Mouse (Mus musculus): Measurements from ENCODE around the gene Mapk12. TPM values are rescaled to one million over a fixed set of nuclear protein-coding genes. Genes with fewer than 3 reads are reported as not detected.
A peak's percentile ranks its signal among the peaks of the same experiment; 100 is the strongest.

Mapk12 gene
- polyA plus RNA-seq, 1 experiment from 2014 or later: 26.9 TPM

DNA sequence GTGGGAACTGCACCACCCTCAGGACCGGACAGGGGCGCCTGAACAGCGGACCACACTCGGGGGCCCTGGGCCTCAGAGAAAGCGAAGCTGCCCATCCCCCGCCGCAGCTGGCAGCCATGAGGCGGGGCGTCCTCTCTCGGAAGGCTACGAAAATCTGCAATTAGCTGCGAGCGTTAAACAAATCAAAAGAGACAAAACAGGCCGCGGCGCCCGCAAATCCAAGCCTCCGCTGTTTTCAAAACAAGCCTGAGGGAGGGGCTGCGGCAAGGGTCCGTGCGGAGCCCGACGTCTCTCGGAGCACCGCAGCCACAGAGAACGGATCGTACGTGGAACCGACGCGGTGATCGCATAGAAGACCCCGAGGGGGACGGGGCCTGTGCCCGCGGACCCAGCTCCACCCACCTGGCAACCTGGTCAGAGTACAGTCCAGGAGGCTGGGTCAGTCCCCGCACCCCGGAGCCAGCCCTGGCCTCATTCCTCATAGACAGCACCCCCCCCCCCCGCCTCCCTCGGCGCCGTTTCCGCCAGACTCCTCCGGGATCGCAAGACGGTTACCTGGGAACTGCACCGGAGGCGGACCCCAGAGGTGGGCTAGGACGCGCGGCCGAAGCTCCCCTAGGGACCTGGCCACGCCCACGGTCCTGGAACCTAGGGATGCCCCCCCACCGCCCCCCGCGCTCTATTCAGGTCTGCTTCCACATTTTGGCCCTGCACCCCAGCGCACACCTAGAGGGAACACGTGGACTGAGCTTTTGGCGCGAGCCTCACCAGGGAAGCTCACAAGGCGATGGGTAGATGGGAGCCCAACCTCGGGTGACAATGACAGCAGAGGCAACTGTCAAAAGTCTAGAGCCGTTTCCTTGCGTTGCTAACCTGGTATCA lies 32.8 kb upstream of the Mapk12 start:
- WGBS: under 1% methylated on average over 65 of the region's 65 CpGs
- no peaks in the 10 kb centered on the region for H3K27me3 ChIP-seq (ENCODE audit: control insufficient read depth, insufficient read depth, low read length)
- peak overlapping the region; percentile 59 for H3K9ac ChIP-seq (ENCODE audit: low read length)
- peak overlapping the region; percentile 99 for H3K4me2 ChIP-seq (ENCODE audit: low read depth, low read length, severe bottlenecking)
- peak overlapping the region; percentile 79 for H3K27ac ChIP-seq (ENCODE audit: low read depth, low read length)
- H3K4me3 ChIP-seq (ENCODE audit: low read depth, low read length): peak overlapping the region; percentile 49
- peak; percentile 66 for ATAC-seq (replicated peaks; ENCODE audit: low FRiP score)
- peaks cover 54% of the 10 kb centered on the region for H3K4me1 ChIP-seq (replicated peaks; ENCODE audit: control insufficient read depth, insufficient read depth, low read length)
- H3K36me3 ChIP-seq (ENCODE audit: control insufficient read depth, insufficient read depth, low read length): no peaks in the 10 kb centered on the region; the same call in 1 of the 2 replicates
- peak; percentile 82 for DNase-seq (ENCODE audit: low spot score)
- no peaks in the 10 kb centered on the region for H3K9me3 ChIP-seq (ENCODE audit: control insufficient read depth, low read length)

DNA sequence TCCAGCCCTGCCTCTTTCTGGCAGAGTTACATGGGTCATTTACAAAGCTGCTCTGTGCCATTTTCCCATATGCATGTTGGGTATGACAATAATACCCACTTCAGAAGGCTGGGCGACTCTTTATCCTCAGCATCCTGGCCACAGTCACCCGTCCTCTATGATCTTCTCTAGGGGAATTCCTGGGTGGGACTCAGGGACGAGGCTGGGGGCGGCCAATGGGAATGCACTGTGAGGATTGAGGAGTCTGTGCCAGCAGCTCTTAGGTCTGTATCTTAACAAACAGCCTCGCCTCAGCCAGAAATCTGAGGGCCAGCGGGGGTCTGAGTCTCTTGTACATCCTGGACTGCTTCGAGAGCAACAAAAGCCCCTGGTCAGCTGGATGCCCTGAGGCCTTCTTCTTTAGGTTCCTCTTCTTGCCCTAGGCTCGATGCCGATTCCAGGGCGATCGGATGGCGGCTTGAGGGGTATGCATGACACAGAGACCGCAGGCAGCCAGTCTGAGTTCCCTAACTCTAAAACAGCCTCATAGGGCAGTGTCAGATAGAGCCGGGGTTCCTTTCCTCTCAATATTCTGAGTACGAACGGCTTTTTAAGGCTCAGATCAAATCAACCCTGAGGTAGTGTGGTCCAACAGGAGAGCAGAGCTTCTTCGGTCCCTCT lies 31.9 kb upstream of the Mapk12 start:
- Histone ChIP-seq H3K9ac (ENCODE audit: low read length) (peak overlapping the region; percentile 59), H3K4me1 (replicated peaks; ENCODE audit: control insufficient read depth, insufficient read depth, low read length) (peaks cover 47% of the 10 kb centered on the region), H3K36me3 (ENCODE audit: control insufficient read depth, insufficient read depth, low read length) (peaks cover 3% of the 10 kb centered on the region; the same call in 1 of the 2 replicates), H3K4me3 (ENCODE audit: low read depth, low read length) (peak overlapping the region; percentile 49), H3K9me3 (ENCODE audit: control insufficient read depth, low read length) (no peaks in the 10 kb centered on the region), H3K27me3 (ENCODE audit: control insufficient read depth, insufficient read depth, low read length) (no peaks in the 10 kb centered on the region), H3K4me2 (ENCODE audit: low read depth, low read length, severe bottlenecking) (peak overlapping the region; percentile 99), H3K27ac (ENCODE audit: low read depth, low read length) (peak overlapping the region; percentile 79)
- DNase-seq (ENCODE audit: low spot score): no peak
- 23% methylated on average over 17 of the region's 17 CpGs for WGBS
- no peak for ATAC-seq (replicated peaks; ENCODE audit: low FRiP score)

DNA sequence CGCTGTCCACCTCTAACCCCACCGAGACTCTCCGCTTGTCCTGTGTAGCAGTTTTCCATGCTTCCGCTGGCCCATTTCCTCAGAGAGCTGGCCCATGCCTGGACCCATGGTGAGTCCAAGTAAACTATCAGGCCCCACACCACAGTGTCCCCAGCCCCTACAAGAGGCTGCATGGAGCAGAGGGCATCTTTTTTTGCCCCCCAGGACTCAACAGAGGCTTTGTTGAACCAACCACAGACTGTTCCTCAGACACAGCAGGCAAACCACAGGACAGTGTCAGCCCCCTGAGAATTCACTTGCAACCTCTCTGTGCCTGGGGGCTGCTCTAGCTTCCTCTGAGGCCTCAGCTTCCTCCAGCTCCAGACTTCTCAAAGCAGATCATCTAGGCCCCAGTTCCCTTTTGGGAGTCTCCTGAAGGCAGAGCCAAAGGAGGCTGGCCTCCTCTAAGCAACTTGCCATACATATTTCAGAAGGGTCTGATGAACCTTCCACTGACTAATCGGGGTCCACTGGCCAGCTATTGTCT lies 31.1 kb upstream of the Mapk12 start:
- Histone ChIP-seq H3K27me3 (ENCODE audit: control insufficient read depth, insufficient read depth, low read length) (no peaks in the 10 kb centered on the region), H3K4me1 (replicated peaks; ENCODE audit: control insufficient read depth, insufficient read depth, low read length) (peaks cover 39% of the 10 kb centered on the region), H3K9me3 (ENCODE audit: control insufficient read depth, low read length) (no peaks in the 10 kb centered on the region), H3K4me3 (ENCODE audit: low read depth, low read length) (no peak overlapping the region), H3K4me2 (ENCODE audit: low read depth, low read length, severe bottlenecking) (no peak overlapping the region), H3K9ac (ENCODE audit: low read length) (no peak overlapping the region), H3K36me3 (ENCODE audit: control insufficient read depth, insufficient read depth, low read length) (peaks cover 10% of the 10 kb centered on the region), H3K27ac (ENCODE audit: low read depth, low read length) (no peak overlapping the region)
- 88% methylated on average over 5 of the region's 5 CpGs for WGBS
- DNase-seq (ENCODE audit: low spot score) (no peak), ATAC-seq (replicated peaks; ENCODE audit: low FRiP score) (no peak)

DNA sequence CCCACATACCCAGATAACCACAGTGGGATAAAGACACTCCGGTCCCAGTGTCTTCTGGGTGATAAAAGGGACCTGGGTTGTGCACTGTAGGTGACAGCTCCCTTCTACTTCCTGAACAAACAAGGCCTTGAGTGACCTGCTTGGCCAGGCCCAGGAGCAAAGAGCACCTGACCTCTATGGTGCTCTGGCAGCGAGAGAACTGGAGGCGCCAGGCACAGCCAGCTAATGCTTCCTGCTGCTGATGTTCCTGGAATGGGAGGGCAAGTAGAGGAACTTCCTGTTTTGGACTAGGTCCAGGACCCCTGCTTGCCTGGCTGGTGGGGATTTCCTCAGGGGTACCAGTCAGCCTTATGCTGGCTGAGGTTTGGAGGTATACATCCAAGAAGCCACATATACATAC lies 29.6 kb upstream of the Mapk12 start:
- H3K4me2 ChIP-seq (ENCODE audit: low read depth, low read length, severe bottlenecking): no peak overlapping the region
- peaks cover 39% of the 10 kb centered on the region for H3K4me1 ChIP-seq (replicated peaks; ENCODE audit: control insufficient read depth, insufficient read depth, low read length)
- 77% methylated on average over 3 of the region's 3 CpGs for whole genome bisulfite sequencing

DNA sequence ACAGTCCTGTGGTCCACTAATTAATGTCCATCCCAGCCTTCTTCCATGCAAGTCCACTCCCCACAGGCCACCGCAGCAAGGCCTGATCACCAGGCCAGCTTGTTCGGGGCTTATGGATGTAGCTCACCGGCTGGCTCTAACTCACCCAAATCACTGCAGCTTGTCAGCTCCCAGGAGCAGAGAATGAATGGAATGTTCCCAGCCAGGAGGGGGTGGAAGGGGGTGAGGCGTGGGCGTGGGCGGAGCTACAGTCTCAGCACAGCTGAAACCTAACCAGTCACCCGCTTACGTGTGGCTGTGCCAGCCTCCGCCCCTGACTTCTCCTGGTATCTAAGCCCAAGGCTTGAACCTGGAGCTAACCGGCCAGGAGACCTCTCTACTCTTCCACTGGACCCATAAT lies 28.9 kb upstream of the Mapk12 start:
- Histone ChIP-seq H3K27ac (ENCODE audit: low read depth, low read length) (no peak overlapping the region), H3K4me1 (replicated peaks; ENCODE audit: control insufficient read depth, insufficient read depth, low read length) (peaks cover 36% of the 10 kb centered on the region), H3K4me3 (ENCODE audit: low read depth, low read length) (no peak overlapping the region), H3K4me2 (ENCODE audit: low read depth, low read length, severe bottlenecking) (no peak overlapping the region), H3K27me3 (ENCODE audit: control insufficient read depth, insufficient read depth, low read length) (no peaks in the 10 kb centered on the region), H3K9me3 (ENCODE audit: control insufficient read depth, low read length) (no peaks in the 10 kb centered on the region), H3K36me3 (ENCODE audit: control insufficient read depth, insufficient read depth, low read length) (peaks cover 17% of the 10 kb centered on the region), H3K9ac (ENCODE audit: low read length) (peak overlapping the region; percentile 16; the same call in 1 of the 2 replicates)
- DNase-seq (ENCODE audit: low spot score): peak; percentile 86
- peak; percentile 50; the same call in 1 of the 2 replicates for ATAC-seq (replicated peaks; ENCODE audit: low FRiP score)
- whole genome bisulfite sequencing: 4% methylated on average over 10 of the region's 10 CpGs

More for the DNA sequence above, 29.6 kb upstream of the Mapk12 start:
- H3K4me3 ChIP-seq (ENCODE audit: low read depth, low read length): no peak overlapping the region
- ATAC-seq (replicated peaks; ENCODE audit: low FRiP score) (no peak), DNase-seq (ENCODE audit: low spot score) (no peak)
- no peaks in the 10 kb centered on the region for H3K9me3 ChIP-seq (ENCODE audit: control insufficient read depth, low read length)
- H3K9ac ChIP-seq (ENCODE audit: low read length): no peak overlapping the region
- H3K27ac ChIP-seq (ENCODE audit: low read depth, low read length): no peak overlapping the region
- H3K27me3 ChIP-seq (ENCODE audit: control insufficient read depth, insufficient read depth, low read length): no peaks in the 10 kb centered on the region
- peaks cover 13% of the 10 kb centered on the region for H3K36me3 ChIP-seq (ENCODE audit: control insufficient read depth, insufficient read depth, low read length)

DNA sequence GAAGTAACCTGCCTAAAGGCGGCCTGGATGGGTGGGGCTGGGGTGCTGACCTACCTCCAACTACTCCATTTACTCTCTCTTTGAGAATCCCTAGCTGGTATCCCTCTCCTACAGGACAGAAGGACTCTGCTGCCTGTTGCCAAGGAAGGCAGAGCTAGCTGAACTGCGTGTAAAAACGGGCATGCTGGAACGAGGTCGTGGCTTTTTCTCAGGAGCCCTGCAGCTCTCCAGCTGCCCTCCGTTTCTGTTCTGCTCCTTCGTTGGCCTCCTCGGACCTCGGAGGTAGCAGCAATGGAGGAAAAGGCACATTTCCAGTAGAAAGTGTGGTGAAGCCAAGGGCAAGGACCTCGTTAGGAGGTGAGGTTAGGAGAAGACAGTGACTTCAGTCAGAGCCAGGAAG lies 28.4 kb upstream of the Mapk12 start:
- Histone ChIP-seq H3K4me3 (ENCODE audit: low read depth, low read length) (no peak overlapping the region), H3K27me3 (ENCODE audit: control insufficient read depth, insufficient read depth, low read length) (no peaks in the 10 kb centered on the region), H3K36me3 (ENCODE audit: control insufficient read depth, insufficient read depth, low read length) (peaks cover 22% of the 10 kb centered on the region), H3K9ac (ENCODE audit: low read length) (peak overlapping the region; percentile 16; the same call in 1 of the 2 replicates), H3K9me3 (ENCODE audit: control insufficient read depth, low read length) (no peaks in the 10 kb centered on the region), H3K27ac (ENCODE audit: low read depth, low read length) (no peak overlapping the region), H3K4me1 (replicated peaks; ENCODE audit: control insufficient read depth, insufficient read depth, low read length) (peaks cover 31% of the 10 kb centered on the region), H3K4me2 (ENCODE audit: low read depth, low read length, severe bottlenecking) (no peak overlapping the region)
- ATAC-seq (replicated peaks; ENCODE audit: low FRiP score): no peak
- WGBS: 64% methylated on average over 10 of the region's 10 CpGs
- DNase-seq (ENCODE audit: low spot score): no peak

DNA sequence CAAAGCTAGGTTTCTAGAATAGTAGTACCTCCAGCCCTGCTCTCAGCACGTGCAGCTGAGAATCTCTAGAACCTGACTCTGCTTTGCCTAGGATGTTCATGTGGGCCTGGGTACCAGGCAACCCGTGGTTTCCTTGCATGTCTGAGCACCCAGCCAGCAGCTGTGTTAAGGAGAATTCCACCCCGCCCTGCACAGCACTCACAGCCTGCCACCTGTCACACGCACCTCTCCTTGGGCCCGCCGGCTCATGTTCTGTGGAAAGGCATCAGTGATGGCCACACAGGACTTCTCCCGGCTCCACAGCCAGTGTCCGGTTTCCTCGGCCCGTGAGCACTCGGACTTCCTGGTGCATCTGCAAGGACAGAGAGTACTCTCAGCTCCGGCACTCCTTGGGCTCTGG lies 25.0 kb upstream of the Mapk12 start:
- no peak overlapping the region for H3K27ac ChIP-seq (ENCODE audit: low read depth, low read length)
- H3K4me2 ChIP-seq (ENCODE audit: low read depth, low read length, severe bottlenecking): no peak overlapping the region
- H3K27me3 ChIP-seq (ENCODE audit: control insufficient read depth, insufficient read depth, low read length): no peaks in the 10 kb centered on the region
- H3K4me3 ChIP-seq (ENCODE audit: low read depth, low read length): no peak overlapping the region
- no peak for ATAC-seq (replicated peaks; ENCODE audit: low FRiP score)
- H3K4me1 ChIP-seq (replicated peaks; ENCODE audit: control insufficient read depth, insufficient read depth, low read length): peaks cover 12% of the 10 kb centered on the region; the same call in 1 of the 2 replicates
- H3K9ac ChIP-seq (ENCODE audit: low read length): no peak overlapping the region
- 94% methylated on average over 12 of the region's 12 CpGs for WGBS
- no peak for DNase-seq (ENCODE audit: low spot score)
- peaks cover 50% of the 10 kb centered on the region for H3K36me3 ChIP-seq (ENCODE audit: control insufficient read depth, insufficient read depth, low read length)
- H3K9me3 ChIP-seq (ENCODE audit: control insufficient read depth, low read length): no peaks in the 10 kb centered on the region

DNA sequence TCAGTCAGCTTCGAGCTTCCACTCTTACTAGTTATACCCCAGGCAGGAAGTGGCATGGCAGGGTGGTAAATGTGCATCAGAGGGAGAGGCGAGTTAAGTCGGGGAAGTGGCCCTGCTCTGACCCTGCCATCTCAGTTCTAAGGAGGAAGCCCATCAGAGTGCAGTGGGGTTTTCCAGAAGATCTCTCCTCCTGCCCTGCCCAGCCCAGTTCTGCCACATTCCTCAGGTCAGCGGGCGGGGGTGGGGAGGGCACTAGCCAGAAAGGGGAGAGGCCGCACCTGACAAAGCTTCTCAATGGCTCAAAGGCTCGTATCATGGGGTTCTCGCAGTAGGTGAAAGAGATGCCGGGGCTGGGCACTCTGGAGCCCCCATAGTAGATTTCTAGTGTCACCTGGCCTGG lies 20.9 kb upstream of the Mapk12 start:
- Histone ChIP-seq H3K4me3 (ENCODE audit: low read depth, low read length) (no peak overlapping the region), H3K9ac (ENCODE audit: low read length) (no peak overlapping the region), H3K27me3 (ENCODE audit: control insufficient read depth, insufficient read depth, low read length) (no peaks in the 10 kb centered on the region), H3K9me3 (ENCODE audit: control insufficient read depth, low read length) (no peaks in the 10 kb centered on the region), H3K36me3 (ENCODE audit: control insufficient read depth, insufficient read depth, low read length) (peaks cover 57% of the 10 kb centered on the region), H3K4me1 (replicated peaks; ENCODE audit: control insufficient read depth, insufficient read depth, low read length) (no peaks in the 10 kb centered on the region), H3K4me2 (ENCODE audit: low read depth, low read length, severe bottlenecking) (no peak overlapping the region), H3K27ac (ENCODE audit: low read depth, low read length) (no peak overlapping the region)
- no peak for ATAC-seq (replicated peaks; ENCODE audit: low FRiP score)
- 83% methylated on average over 9 of the region's 9 CpGs for WGBS
- no peak for DNase-seq (ENCODE audit: low spot score)
